Mouse (Mus musculus) liver, embryonic 12.5 days (tissue): ENCODE measurements around the gene Cfap20. TPM values are rescaled to one million over a fixed set of nuclear protein-coding genes. Genes with fewer than 3 reads are reported as not detected.

ENCODE experiments used
- ATAC-seq: fragments of 200-750 bp; cut with Nextera tagmentation; 2 replicates; pipeline ENCODE4 v1.8.0; 2017; ENCODE audit warnings: moderate number of reproducible peaks, mild to moderate bottlenecking, moderate library complexity
- H3K27ac ChIP-seq: fragments of 300-500 bp; sonication (generic); 2 replicates; pipeline ENCODE4 v1.5.1; 2016; ENCODE audit warnings: mild to moderate bottlenecking
- H3K27me3 ChIP-seq: fragments of 300-500 bp; sonication (generic); replicated peaks from 2 replicates; pipeline ENCODE4 v1.6.1; 2016; ENCODE audit warnings: mild to moderate bottlenecking, moderate library complexity
- H3K36me3 ChIP-seq: fragments of 300-500 bp; sonication (generic); 2 replicates; pipeline ENCODE4 v1.6.1; 2016; ENCODE audit warnings: mild to moderate bottlenecking, moderate library complexity
- H3K4me1 ChIP-seq: fragments of 300-500 bp; sonication (generic); 2 replicates; pipeline ENCODE4 v1.6.1; 2016
- H3K4me2 ChIP-seq: fragments of 300-500 bp; sonication (generic); 2 replicates; pipeline ENCODE4 v1.6.1; 2016; ENCODE audit warnings: mild to moderate bottlenecking, moderate library complexity
- H3K4me3 ChIP-seq: fragments of 300-500 bp; sonication (generic); 2 replicates; pipeline ENCODE4 v1.5.1; 2016; ENCODE audit warnings: mild to moderate bottlenecking, moderate library complexity
- H3K9ac ChIP-seq: fragments of 300-500 bp; sonication (generic); 2 replicates; pipeline ENCODE4 v1.6.1; 2016; ENCODE audit warnings: mild to moderate bottlenecking, moderate library complexity
- H3K9me3 ChIP-seq: fragments of 300-500 bp; sonication (generic); replicated peaks from 2 replicates; pipeline ENCODE4 v1.6.1; 2016; ENCODE audit warnings: mild to moderate bottlenecking, moderate library complexity
- WGBS: fragments of 180-500 bp; shearing (Covaris S2); methylation state at CpG from one replicate; pipeline ENCODE4 v1.1.7; 2016; ENCODE audit not compliant: insufficient replicate concordance; 5-methylcytosine and 5-hydroxymethylcytosine counted together
- polyA plus RNA-seq: library from polyadenylated mRNA; unstranded; fragments of >200 nt; fragmentation: Nextera tagmentation; extraction: Ambion mirVana; gene quantifications from 2 replicates; pipeline ENCODE4 v1.2.1, GENCODE M21; 2016

Gene Cfap20
- polyA plus RNA-seq, 1 experiment from 2014 or later: 44.2 TPM

- no peaks in the 10 kb centered on the region; the same call in 1 of the 2 replicates for H3K4me1 ChIP-seq
- H3K4me3 ChIP-seq: no peak overlapping the region
- WGBS: 57% methylated on average over 5 of the region's 5 CpGs
- H3K27me3 ChIP-seq: no peaks in the 10 kb centered on the region
- H3K36me3 ChIP-seq: no peaks in the 10 kb centered on the region
- H3K9me3 ChIP-seq: no peaks in the 10 kb centered on the region
- H3K27ac ChIP-seq: no peak overlapping the region
- no peak overlapping the region for H3K4me2 ChIP-seq
- H3K9ac ChIP-seq: no peak overlapping the region
- no peak for ATAC-seq
Measured at GRCm38 (mm10) chr8:95409518-95409917, 25.2 kb downstream of the Cfap20 start.

DNA sequence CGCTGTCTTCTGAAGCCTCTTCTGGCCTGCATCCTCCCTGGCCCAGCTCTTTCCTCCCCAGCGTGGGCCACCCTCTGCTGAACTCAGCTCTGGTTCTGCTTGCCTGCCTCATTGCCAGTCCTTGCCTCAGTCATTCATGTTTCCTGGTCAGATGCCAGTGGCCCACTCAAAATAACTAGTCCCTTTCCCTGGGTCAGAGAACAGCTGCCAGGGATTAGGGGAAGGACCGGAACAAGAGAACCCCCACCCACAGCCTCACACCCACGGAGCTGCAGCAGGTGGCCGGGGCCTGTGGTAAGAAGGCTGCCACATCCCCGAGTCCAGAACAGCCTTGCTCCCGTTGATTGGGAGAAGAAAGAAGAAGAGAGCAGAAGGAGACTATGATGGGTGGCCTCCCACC lies 33.6 kb downstream of the Cfap20 start:
- H3K9ac ChIP-seq: no peak overlapping the region
- H3K27me3 ChIP-seq: peaks cover 21% of the 10 kb centered on the region
- H3K4me3 ChIP-seq: no peak overlapping the region
- H3K9me3 ChIP-seq: no peaks in the 10 kb centered on the region
- H3K27ac ChIP-seq: no peak overlapping the region
- H3K4me1 ChIP-seq: peaks cover 10% of the 10 kb centered on the region
- ATAC-seq: no peak
- H3K36me3 ChIP-seq: no peaks in the 10 kb centered on the region
- WGBS: 60% methylated on average over 7 of the region's 7 CpGs
- no peak overlapping the region for H3K4me2 ChIP-seq

- 66% methylated on average over 9 of the region's 9 CpGs for WGBS
- Histone ChIP-seq H3K4me3 (no peak overlapping the region), H3K4me1 (peaks cover 18% of the 10 kb centered on the region), H3K27me3 (peaks cover 28% of the 10 kb centered on the region), H3K9me3 (no peaks in the 10 kb centered on the region), H3K36me3 (no peaks in the 10 kb centered on the region), H3K9ac (no peak overlapping the region), H3K4me2 (no peak overlapping the region), H3K27ac (no peak overlapping the region)
- no peak for ATAC-seq
Measured at GRCm38 (mm10) chr8:95399131-95399530, 35.5 kb downstream of the Cfap20 start.

DNA sequence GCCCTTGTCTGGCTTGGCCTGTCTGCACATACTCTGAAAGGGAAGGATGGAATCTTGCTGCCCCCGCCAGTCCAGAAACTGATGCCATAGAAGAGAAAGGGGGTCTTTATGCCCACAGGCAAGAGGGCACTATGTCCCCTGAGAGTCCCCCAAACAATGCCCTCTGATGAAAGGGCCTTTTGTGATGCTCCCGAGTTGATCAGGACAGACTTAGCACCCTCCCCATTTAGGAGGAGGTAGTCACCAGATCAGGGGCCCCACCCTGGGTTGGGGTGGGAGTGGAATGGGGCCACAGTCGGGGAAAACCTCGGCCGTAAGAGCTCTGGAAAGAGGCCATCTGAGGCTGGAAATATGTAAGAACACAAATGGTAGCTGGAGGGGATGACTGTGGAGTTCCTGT lies 37.5 kb downstream of the Cfap20 start:
- 41% methylated on average over 5 of the region's 5 CpGs for WGBS
- Histone ChIP-seq H3K27me3 (peaks cover 32% of the 10 kb centered on the region), H3K27ac (no peak overlapping the region), H3K4me1 (peaks cover 18% of the 10 kb centered on the region), H3K9me3 (no peaks in the 10 kb centered on the region), H3K4me3 (no peak overlapping the region), H3K9ac (no peak overlapping the region), H3K36me3 (no peaks in the 10 kb centered on the region), H3K4me2 (no peak overlapping the region)
- no peak for ATAC-seq

- no peak overlapping the region for H3K9ac ChIP-seq
- ATAC-seq: no peak
- no peaks in the 10 kb centered on the region for H3K36me3 ChIP-seq
- H3K9me3 ChIP-seq: no peaks in the 10 kb centered on the region
- H3K4me2 ChIP-seq: no peak overlapping the region
- WGBS: 23% methylated on average over 11 of the region's 11 CpGs
- H3K27ac ChIP-seq: no peak overlapping the region
- H3K4me3 ChIP-seq: no peak overlapping the region
- peaks cover 32% of the 10 kb centered on the region for H3K27me3 ChIP-seq
- peaks cover 18% of the 10 kb centered on the region for H3K4me1 ChIP-seq
Measured at GRCm38 (mm10) chr8:95396752-95397151, 37.9 kb downstream of the Cfap20 start.

GRCm38 (mm10) chr8:95395186-95395918 lies 39.3 kb downstream of the Cfap20 start:
- Histone ChIP-seq H3K4me3 (no peak overlapping the region), H3K27ac (no peak overlapping the region), H3K9me3 (no peaks in the 10 kb centered on the region), H3K27me3 (peaks cover 32% of the 10 kb centered on the region), H3K4me1 (peaks cover 20% of the 10 kb centered on the region), H3K36me3 (no peaks in the 10 kb centered on the region), H3K9ac (no peak overlapping the region), H3K4me2 (no peak overlapping the region)
- 15% methylated on average over 8 of the region's 8 CpGs for WGBS
- no peak for ATAC-seq

- 0 out of 2 replicates have a peak, but pooled peaks have one; percentile 44 for ATAC-seq
- 19% methylated on average over 5 of the region's 5 CpGs for WGBS
- Histone ChIP-seq H3K4me3 (no peak overlapping the region), H3K9ac (no peak overlapping the region), H3K4me1 (peaks cover 22% of the 10 kb centered on the region), H3K36me3 (no peaks in the 10 kb centered on the region), H3K27me3 (peaks cover 27% of the 10 kb centered on the region), H3K4me2 (no peak overlapping the region), H3K27ac (no peak overlapping the region), H3K9me3 (no peaks in the 10 kb centered on the region)
Measured at GRCm38 (mm10) chr8:95392604-95393003, 42.1 kb downstream of the Cfap20 start.

DNA sequence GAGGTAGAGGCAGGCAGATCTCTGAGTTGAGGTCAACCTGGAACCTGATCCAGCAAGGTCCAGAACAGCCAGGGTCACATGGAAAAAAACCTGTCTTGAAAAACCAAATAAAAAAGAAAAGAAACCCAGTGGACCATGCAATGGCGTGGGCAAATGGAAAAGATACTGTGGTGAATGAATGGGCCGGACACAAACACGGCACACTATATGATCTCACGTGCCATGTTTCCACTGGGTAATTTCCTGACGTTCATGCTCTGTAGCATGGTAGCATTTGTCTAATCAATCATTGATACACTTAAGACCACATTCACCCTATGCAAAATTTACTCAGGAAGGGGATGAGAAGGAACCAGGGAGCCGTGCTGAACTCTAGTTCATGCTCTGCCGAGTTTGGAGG lies 43.6 kb downstream of the Cfap20 start:
- Histone ChIP-seq H3K9ac (no peak overlapping the region), H3K4me2 (no peak overlapping the region), H3K9me3 (no peaks in the 10 kb centered on the region), H3K4me3 (no peak overlapping the region), H3K27ac (no peak overlapping the region), H3K4me1 (peaks cover 12% of the 10 kb centered on the region), H3K27me3 (0 out of 2 replicates have a peak, but pooled peaks cover 12% of the 10 kb centered on the region), H3K36me3 (no peaks in the 10 kb centered on the region)
- WGBS: 59% methylated on average over 7 of the region's 7 CpGs
- ATAC-seq: no peak

GRCm38 (mm10) chr8:95390312-95390711 lies 44.4 kb downstream of the Cfap20 start:
- Histone ChIP-seq H3K4me1 (peaks cover 10% of the 10 kb centered on the region), H3K27ac (no peak overlapping the region)
- ATAC-seq: no peak

GRCm38 (mm10) chr8:95387936-95388335 lies 46.7 kb downstream of the Cfap20 start:
- 70% methylated on average over 7 of the region's 7 CpGs for WGBS
- ATAC-seq: no peak
- Histone ChIP-seq H3K9me3 (no peaks in the 10 kb centered on the region), H3K27ac (no peak overlapping the region), H3K4me2 (no peak overlapping the region), H3K36me3 (no peaks in the 10 kb centered on the region), H3K4me1 (peaks cover 4% of the 10 kb centered on the region; the same call in 1 of the 2 replicates), H3K4me3 (no peak overlapping the region), H3K9ac (no peak overlapping the region), H3K27me3 (0 out of 2 replicates have a peak, but pooled peaks cover 5% of the 10 kb centered on the region)

More at GRCm38 (mm10) chr8:95390312-95390711, 44.4 kb downstream of the Cfap20 start:
- Histone ChIP-seq H3K9me3 (no peaks in the 10 kb centered on the region), H3K36me3 (no peaks in the 10 kb centered on the region), H3K4me3 (no peak overlapping the region), H3K27me3 (0 out of 2 replicates have a peak, but pooled peaks cover 7% of the 10 kb centered on the region), H3K9ac (no peak overlapping the region), H3K4me2 (no peak overlapping the region)
- 15% methylated on average over 4 of the region's 4 CpGs for WGBS

DNA sequence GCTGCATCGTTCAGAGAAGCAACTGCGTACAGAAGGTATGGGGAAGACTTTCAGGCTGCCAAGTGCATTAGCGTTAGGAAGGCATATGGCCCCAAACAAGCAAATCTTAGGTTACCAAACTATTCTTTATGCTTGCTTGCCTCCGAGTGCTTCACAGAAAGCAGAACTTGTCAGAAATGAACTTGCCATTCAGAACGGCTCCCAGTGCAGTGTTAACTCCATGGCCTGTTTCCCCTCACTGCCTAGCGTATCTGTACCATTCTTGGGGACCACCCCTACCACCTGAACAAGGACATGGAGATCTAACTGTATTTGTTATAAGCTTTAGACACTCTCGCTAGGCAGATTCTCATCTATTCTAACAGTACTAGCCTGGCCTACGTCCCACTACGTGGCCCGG lies 47.4 kb downstream of the Cfap20 start:
- no peaks in the 10 kb centered on the region for H3K27me3 ChIP-seq
- H3K4me1 ChIP-seq: peaks cover 4% of the 10 kb centered on the region; the same call in 1 of the 2 replicates
- 73% methylated on average over 10 of the region's 10 CpGs for WGBS
- no peak overlapping the region for H3K27ac ChIP-seq
- H3K36me3 ChIP-seq: no peaks in the 10 kb centered on the region
- no peak overlapping the region for H3K9ac ChIP-seq
- no peak for ATAC-seq
- H3K4me2 ChIP-seq: no peak overlapping the region
- no peaks in the 10 kb centered on the region for H3K9me3 ChIP-seq
- no peak overlapping the region for H3K4me3 ChIP-seq

DNA sequence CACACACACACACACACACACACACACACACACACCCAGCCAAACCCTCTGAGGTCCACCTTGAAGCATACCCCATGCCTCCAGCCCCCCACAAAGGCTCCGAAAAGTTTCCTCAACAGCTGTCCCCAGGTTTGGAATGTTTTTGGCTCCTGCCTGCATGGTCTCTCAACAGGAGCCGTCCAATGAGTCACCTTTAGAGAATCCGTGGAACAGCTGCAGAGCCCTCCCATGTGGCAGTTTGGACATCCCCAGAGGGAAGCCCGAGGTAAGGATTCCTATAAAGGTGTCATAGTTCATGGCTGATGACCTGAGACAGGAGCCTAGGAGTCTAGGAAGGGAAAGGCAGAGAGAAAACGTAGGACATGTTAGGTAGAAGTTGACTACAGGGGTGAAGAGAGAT lies 48.6 kb downstream of the Cfap20 start:
- Histone ChIP-seq H3K4me3 (no peak overlapping the region), H3K27me3 (no peaks in the 10 kb centered on the region), H3K9ac (no peak overlapping the region), H3K36me3 (no peaks in the 10 kb centered on the region), H3K9me3 (no peaks in the 10 kb centered on the region), H3K4me2 (no peak overlapping the region), H3K27ac (no peak overlapping the region), H3K4me1 (peaks cover 4% of the 10 kb centered on the region; the same call in 1 of the 2 replicates)
- WGBS: 66% methylated on average over 5 of the region's 5 CpGs
- ATAC-seq: no peak
